Mouse (Mus musculus): ENCODE results near the gene Gm14819.
"Not testable (repeated sequence)": the region's sequence is repeated elsewhere in the genome, so short reads cannot be mapped to it uniquely, and the experiment has no call there.

The Gm14819 gene

DNA sequence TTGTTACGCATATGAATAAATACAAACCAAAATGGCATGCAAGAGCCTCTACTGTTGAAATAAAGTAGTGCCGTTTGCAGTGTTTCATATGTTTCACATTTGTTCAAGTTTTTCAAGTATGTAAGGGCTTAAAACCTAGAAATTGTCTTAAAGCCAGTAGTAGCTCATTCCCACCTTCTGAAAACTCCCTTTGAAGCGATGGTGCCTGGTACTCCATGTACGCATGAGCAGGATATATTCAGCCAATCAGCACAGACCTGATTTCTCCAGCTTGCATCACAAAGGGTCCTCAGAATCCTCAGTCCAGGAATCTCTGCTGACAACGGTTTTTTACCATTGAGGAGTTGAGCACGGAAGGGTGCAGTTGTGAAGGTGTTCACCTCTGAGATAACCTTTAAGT lies at the start of gene Gm14819:
Gm14819 (plus strand) TSS at position 301 of the 400 bp plus-strand sequence.
- not testable (repeated sequence) for DNase-seq
